In genomic region chr9:24503067-24503857, GRCm38 (mm10) we compare ENCODE assay signal across 8 mouse cellular contexts. TPM values are rescaled to one million over a fixed set of nuclear protein-coding genes. Genes with fewer than 3 reads are reported as not detected.
A peak's percentile ranks its signal among the peaks of the same experiment; 100 is the strongest.
DNase-seq lines count a peak whose midpoint lies in the region; ATAC-seq and TF ChIP-seq lines count a peak whose summit lies in the region.

Dpy19l1 (minus strand) TSS chr9:24503140.

- under 1% methylated on average over 67 of the region's 99 CpGs for WGBS in heart, embryonic 14.5 days
- WGBS in liver, embryonic 11.5 days, result under 1% methylated on average over 86 of the region's 99 CpGs

- peak; percentile 80 for DNase-seq in c-Kit-negative CD71-positive TER-119-positive erythroid progenitor cells, embryonic 14.5 days (ENCODE audit: low read depth, low spot score)
- peak; percentile 67 for DNase-seq in fibroblast of lung, adult 2 months (ENCODE audit: low read depth)
- DNase-seq in kidney, postnatal 10 days, result peak; percentile 97
- peak; percentile 90 for DNase-seq in liver, embryonic 11.5 days (ENCODE audit: low spot score)
- DNase-seq in spleen, postnatal 4 days (ENCODE audit: low spot score in 2 of 2), result peak; percentile 92 to 95

- peak; percentile 72 for ATAC-seq in CD4-positive, CD25-positive, alpha-beta regulatory T cell, adult 4 months
- peak; percentile 95 for ATAC-seq in heart, embryonic 14.5 days (ENCODE audit: insufficient number of reproducible peaks, insufficient read depth, low FRiP score, low read depth)
- peak; percentile 95 for ATAC-seq in liver, embryonic 11.5 days (replicated peaks; ENCODE audit: low FRiP score)

- peaks cover 42% of the 10 kb centered on the region for H3K79me2 ChIP-seq in myocyte (ENCODE audit: control insufficient read depth, insufficient read depth)

- no peaks in the 10 kb centered on the region for H3K27me3 ChIP-seq in heart, embryonic 14.5 days (ENCODE audit: control insufficient read depth, insufficient read depth, low read length)
- H3K27me3 ChIP-seq in liver, embryonic 11.5 days (replicated peaks; ENCODE audit: control insufficient read depth, insufficient read depth, low read length), result no peaks in the 10 kb centered on the region
- no peaks in the 10 kb centered on the region for H3K27me3 ChIP-seq in myocyte (ENCODE audit: control insufficient read depth, insufficient read depth, insufficient read length)

- peak within 1 kb of the TSS; percentile 91 for H3K27ac ChIP-seq in heart, embryonic 14.5 days (replicated peaks in 1 of 2; ENCODE audit: control insufficient read depth in 1 of 2, insufficient read depth in 1 of 2, low read depth in 2 of 2, low read length in 2 of 2)
- peak within 1 kb of the TSS; percentile 87 for H3K27ac ChIP-seq in liver, embryonic 11.5 days (ENCODE audit: low read depth, low read length)

- peak within 1 kb of the TSS; percentile 74 to 86 for H3K4me3 ChIP-seq in heart, embryonic 14.5 days (ENCODE audit: control insufficient read depth in 1 of 2, insufficient read depth in 1 of 2, low read depth in 1 of 2, low read length in 2 of 2)
- peak within 1 kb of the TSS; percentile 88 for H3K4me3 ChIP-seq in liver, embryonic 11.5 days (ENCODE audit: low read depth, low read length)
- peak within 1 kb of the TSS; percentile 52 for H3K4me3 ChIP-seq in myocyte

- peak within 1 kb of the TSS; percentile 88 for H3K4me2 ChIP-seq in heart, embryonic 14.5 days (ENCODE audit: low read length)
- peak within 1 kb of the TSS; percentile 77 for H3K4me2 ChIP-seq in liver, embryonic 11.5 days
- H3K4me2 ChIP-seq in myocyte (ENCODE audit: low read depth), result peak within 1 kb of the TSS; percentile 99

- H3K36me3 ChIP-seq in heart, embryonic 14.5 days (ENCODE audit: control insufficient read depth, insufficient read depth, low read length), result no peaks in the 10 kb centered on the region
- H3K36me3 ChIP-seq in liver, embryonic 11.5 days (ENCODE audit: control insufficient read depth, insufficient read depth, low read length), result peaks cover 2% of the 10 kb centered on the region; the same call in 1 of the 2 replicates
- no peaks in the 10 kb centered on the region for H3K36me3 ChIP-seq in myocyte (ENCODE audit: control insufficient read depth, insufficient read depth)

- H3K4me1 ChIP-seq in heart, embryonic 14.5 days (ENCODE audit: control insufficient read depth in 2 of 2, insufficient read depth in 2 of 2, low read length in 2 of 2), result peaks cover 4 to 17% of the 10 kb centered on the region in 2 experiments; a peak in 3 of 4 replicates
- peaks cover 26% of the 10 kb centered on the region for H3K4me1 ChIP-seq in liver, embryonic 11.5 days (replicated peaks; ENCODE audit: control insufficient read depth, insufficient read depth, low read length)

- peak; percentile 92 for TF ChIP-seq POLR2A in myocyte (IDR thresholded peaks at IDR 0.05; ENCODE audit: insufficient read length, low read depth)

- H3K9ac ChIP-seq in heart, embryonic 14.5 days (ENCODE audit: low read length), result peak within 1 kb of the TSS; percentile 85
- peak within 1 kb of the TSS; percentile 96 for H3K9ac ChIP-seq in liver, embryonic 11.5 days (ENCODE audit: low read depth, low read length)

- peak within 1 kb of the TSS; percentile 93 for H3ac ChIP-seq in myocyte (ENCODE audit: control insufficient read depth, insufficient read length)

- H3K9me3 ChIP-seq in heart, embryonic 14.5 days (ENCODE audit: control insufficient read depth, low read length), result no peaks in the 10 kb centered on the region
- no peaks in the 10 kb centered on the region for H3K9me3 ChIP-seq in liver, embryonic 11.5 days (ENCODE audit: control insufficient read depth, low read length)

TF ChIP-seq in myocyte, 11 proteins besides CTCF, POLR2A, EP300 and RAD21:
- no peak for TF ChIP-seq TCF12 (IDR thresholded peaks at IDR 0.05; ENCODE audit: insufficient read depth, poor library complexity, severe bottlenecking)
- no peak for TF ChIP-seq TCF3 (IDR thresholded peaks at IDR 0.05; ENCODE audit: insufficient read length, low read depth)
- TF ChIP-seq POLR2AphosphoS2 (IDR thresholded peaks at IDR 0.05; ENCODE audit: insufficient read length, low read depth), result peak; percentile 90
- TF ChIP-seq SRF (IDR thresholded peaks at IDR 0.05; ENCODE audit: control insufficient read depth, insufficient read length, low read depth), result no peak
- TF ChIP-seq MYOG (IDR thresholded peaks at IDR 0.05; ENCODE audit: control insufficient read depth in 1 of 3, insufficient read depth in 1 of 3, insufficient read length in 2 of 3, low read depth in 2 of 3), result peak in 1 of 3 experiments; percentile 36
- TF ChIP-seq CEBPB (IDR thresholded peaks at IDR 0.05; ENCODE audit: insufficient read depth, poor library complexity, severe bottlenecking), result no peak
- TF ChIP-seq MYOD1 (IDR thresholded peaks at IDR 0.05; ENCODE audit: control insufficient read depth in 1 of 3, insufficient read length in 2 of 3, low read depth in 2 of 3), result no peak
- TF ChIP-seq MAX (IDR thresholded peaks at IDR 0.05; ENCODE audit: low read depth), result no peak
TF ChIP-seq in myocyte: peak in this region for 2.

RNA-seq across cellular contexts. Expression of gene Dpy19l1, which starts in this region (rescaled TPM):
- 1 to 10 TPM; 3.6 to 7.2 TPM for polyA plus RNA-seq in CD4-positive, CD25-positive, alpha-beta regulatory T cell, adult 4 months (2017; shearing (Covaris generic))
- 17.3 and 21.3 TPM in 2 replicates for polyA plus RNA-seq in heart, embryonic 14.5 days (2014; fragmentation: Nextera tagmentation; extraction: Ambion mirVana)
- 23.5 and 26.0 TPM in 2 replicates for polyA plus RNA-seq in liver, embryonic 11.5 days (2014; fragmentation: Nextera tagmentation; extraction: Ambion mirVana)
- 17.3 TPM for polyA plus RNA-seq in myocyte (2012; fragmentation: generic; extraction: Trizol)

Comparison
In these comparisons a context has a peak if more than half of its experiments do, and no peak if none do; other contexts are left out.
1. Peak in every context shown above with its lines: DNase-seq, ATAC-seq, H3K4me3 ChIP-seq and H3K27ac ChIP-seq.